Mouse (Mus musculus): ENCODE measurements around the gene Mindy4. TPM values are rescaled to one million over a fixed set of nuclear protein-coding genes. Genes with fewer than 3 reads are reported as not detected.

Mindy4 gene
- total RNA-seq, 1 experiment: 3.0 TPM

- DNase-seq (ENCODE audit: low read depth, low spot score): no peak
- Histone ChIP-seq H3K4me3 (ENCODE audit: insufficient read depth in 1 of 2, low read depth in 1 of 2, low read length in 2 of 2, poor library complexity in 1 of 2, severe bottlenecking in 1 of 2) (no peak overlapping the region), H3K27ac (ENCODE audit: insufficient read depth, low read depth, low read length, poor library complexity, severe bottlenecking) (no peak overlapping the region), H3K9ac (ENCODE audit: insufficient read depth, low read depth, low read length, poor library complexity, severe bottlenecking) (no peak overlapping the region), H3K36me3 (ENCODE audit: control insufficient read depth, insufficient read depth, low read length, poor library complexity, severe bottlenecking) (no peaks in the 10 kb centered on the region), H3K4me1 (ENCODE audit: control insufficient read depth in 2 of 2, insufficient read depth in 2 of 2, low read length in 2 of 2, poor library complexity in 1 of 2) (no peaks in the 10 kb centered on the region), H3K9me3 (ENCODE audit: control insufficient read depth, insufficient read depth, low read depth, low read length) (no peaks in the 10 kb centered on the region)
- in situ Hi-C loops (cut with MboI; ENCODE audit: low sequenced_read_pairs in 2 of 2, unreplicated experiment in 2 of 2): no loop called here
- TF ChIP-seq CHD2 (IDR thresholded peaks at IDR 0.05; ENCODE audit: low read depth, low read length) (no peak), ZC3H11A (IDR thresholded peaks at IDR 0.05; ENCODE audit: borderline replicate concordance, low read depth, low read length) (no peak), MAFK (IDR thresholded peaks at IDR 0.05; ENCODE audit: insufficient read depth, low read depth, low read length) (no peak), ZNF384 (IDR thresholded peaks at IDR 0.05; ENCODE audit: low read depth, low read length) (no peak), HCFC1 (IDR thresholded peaks at IDR 0.05; ENCODE audit: borderline replicate concordance, insufficient read depth, low read length) (no peak)
Observed at GRCm38 (mm10) chr6:55275000-55275399, 71.8 kb downstream of the Mindy4 start.

GRCm38 (mm10) chr6:55275786-55276185, 72.6 kb downstream of the Mindy4 start:
- H3K9ac ChIP-seq (ENCODE audit: insufficient read depth, low read depth, low read length, poor library complexity, severe bottlenecking): no peak overlapping the region
- H3K4me1 ChIP-seq (ENCODE audit: control insufficient read depth in 2 of 2, insufficient read depth in 2 of 2, low read length in 2 of 2, poor library complexity in 1 of 2): no peaks in the 10 kb centered on the region
- in situ Hi-C loops (cut with MboI; ENCODE audit: low sequenced_read_pairs in 2 of 2, unreplicated experiment in 2 of 2): no loop called here
- no peak overlapping the region for H3K27ac ChIP-seq (ENCODE audit: insufficient read depth, low read depth, low read length, poor library complexity, severe bottlenecking)
- no peak for DNase-seq (ENCODE audit: low read depth, low spot score)
- no peaks in the 10 kb centered on the region for H3K9me3 ChIP-seq (ENCODE audit: control insufficient read depth, insufficient read depth, low read depth, low read length)
- no peak for TF ChIP-seq HCFC1 (IDR thresholded peaks at IDR 0.05; ENCODE audit: borderline replicate concordance, insufficient read depth, low read length)
- TF ChIP-seq CHD2 (IDR thresholded peaks at IDR 0.05; ENCODE audit: low read depth, low read length): no peak
- no peak for TF ChIP-seq ZC3H11A (IDR thresholded peaks at IDR 0.05; ENCODE audit: borderline replicate concordance, low read depth, low read length)
- TF ChIP-seq MAFK (IDR thresholded peaks at IDR 0.05; ENCODE audit: insufficient read depth, low read depth, low read length): no peak
- TF ChIP-seq ZNF384 (IDR thresholded peaks at IDR 0.05; ENCODE audit: low read depth, low read length): no peak
- H3K36me3 ChIP-seq (ENCODE audit: control insufficient read depth, insufficient read depth, low read length, poor library complexity, severe bottlenecking): no peaks in the 10 kb centered on the region
- no peak overlapping the region for H3K4me3 ChIP-seq (ENCODE audit: insufficient read depth in 1 of 2, low read depth in 1 of 2, low read length in 2 of 2, poor library complexity in 1 of 2, severe bottlenecking in 1 of 2)

GRCm38 (mm10) chr6:55276692-55277282, 73.6 kb downstream of the Mindy4 start:
- H3K4me3 ChIP-seq (ENCODE audit: insufficient read depth in 1 of 2, low read depth in 1 of 2, low read length in 2 of 2, poor library complexity in 1 of 2, severe bottlenecking in 1 of 2): no peak overlapping the region
- no peak for TF ChIP-seq ZNF384 (IDR thresholded peaks at IDR 0.05; ENCODE audit: low read depth, low read length)
- no peak for TF ChIP-seq CHD2 (IDR thresholded peaks at IDR 0.05; ENCODE audit: low read depth, low read length)
- TF ChIP-seq ZC3H11A (IDR thresholded peaks at IDR 0.05; ENCODE audit: borderline replicate concordance, low read depth, low read length): no peak
- no peaks in the 10 kb centered on the region for H3K4me1 ChIP-seq (ENCODE audit: control insufficient read depth in 2 of 2, insufficient read depth in 2 of 2, low read length in 2 of 2, poor library complexity in 1 of 2)
- no peaks in the 10 kb centered on the region for H3K36me3 ChIP-seq (ENCODE audit: control insufficient read depth, insufficient read depth, low read length, poor library complexity, severe bottlenecking)
- DNase-seq (ENCODE audit: low read depth, low spot score): no peak
- H3K27ac ChIP-seq (ENCODE audit: insufficient read depth, low read depth, low read length, poor library complexity, severe bottlenecking): no peak overlapping the region
- H3K9me3 ChIP-seq (ENCODE audit: control insufficient read depth, insufficient read depth, low read depth, low read length): no peaks in the 10 kb centered on the region
- no peak overlapping the region for H3K9ac ChIP-seq (ENCODE audit: insufficient read depth, low read depth, low read length, poor library complexity, severe bottlenecking)
- in situ Hi-C loops (cut with MboI; ENCODE audit: low sequenced_read_pairs in 2 of 2, unreplicated experiment in 2 of 2): no loop called here

- Histone ChIP-seq H3K4me1 (ENCODE audit: control insufficient read depth in 2 of 2, insufficient read depth in 2 of 2, low read length in 2 of 2, poor library complexity in 1 of 2) (no peaks in the 10 kb centered on the region), H3K36me3 (ENCODE audit: control insufficient read depth, insufficient read depth, low read length, poor library complexity, severe bottlenecking) (no peaks in the 10 kb centered on the region), H3K9me3 (ENCODE audit: control insufficient read depth, insufficient read depth, low read depth, low read length) (no peaks in the 10 kb centered on the region), H3K27ac (ENCODE audit: insufficient read depth, low read depth, low read length, poor library complexity, severe bottlenecking) (no peak overlapping the region), H3K9ac (ENCODE audit: insufficient read depth, low read depth, low read length, poor library complexity, severe bottlenecking) (no peak overlapping the region), H3K4me3 (ENCODE audit: insufficient read depth in 1 of 2, low read depth in 1 of 2, low read length in 2 of 2, poor library complexity in 1 of 2, severe bottlenecking in 1 of 2) (no peak overlapping the region)
- in situ Hi-C loops (cut with MboI; ENCODE audit: low sequenced_read_pairs in 2 of 2, unreplicated experiment in 2 of 2): no loop called here
- TF ChIP-seq ZNF384 (IDR thresholded peaks at IDR 0.05; ENCODE audit: low read depth, low read length) (no peak), MAFK (IDR thresholded peaks at IDR 0.05; ENCODE audit: insufficient read depth, low read depth, low read length) (no peak), ZC3H11A (IDR thresholded peaks at IDR 0.05; ENCODE audit: borderline replicate concordance, low read depth, low read length) (no peak), HCFC1 (IDR thresholded peaks at IDR 0.05; ENCODE audit: borderline replicate concordance, insufficient read depth, low read length) (no peak), CHD2 (IDR thresholded peaks at IDR 0.05; ENCODE audit: low read depth, low read length) (no peak)
- DNase-seq (ENCODE audit: low read depth, low spot score): no peak
Observed at GRCm38 (mm10) chr6:55278086-55278485, 74.9 kb downstream of the Mindy4 start.

- TF ChIP-seq ZC3H11A (IDR thresholded peaks at IDR 0.05; ENCODE audit: borderline replicate concordance, low read depth, low read length) (no peak), CHD2 (IDR thresholded peaks at IDR 0.05; ENCODE audit: low read depth, low read length) (no peak), ZNF384 (IDR thresholded peaks at IDR 0.05; ENCODE audit: low read depth, low read length) (no peak), HCFC1 (IDR thresholded peaks at IDR 0.05; ENCODE audit: borderline replicate concordance, insufficient read depth, low read length) (no peak), MAFK (IDR thresholded peaks at IDR 0.05; ENCODE audit: insufficient read depth, low read depth, low read length) (no peak)
- H3K9ac ChIP-seq (ENCODE audit: insufficient read depth, low read depth, low read length, poor library complexity, severe bottlenecking): no peak overlapping the region
- H3K36me3 ChIP-seq (ENCODE audit: control insufficient read depth, insufficient read depth, low read length, poor library complexity, severe bottlenecking): no peaks in the 10 kb centered on the region
- in situ Hi-C loops (cut with MboI; ENCODE audit: low sequenced_read_pairs in 2 of 2, unreplicated experiment in 2 of 2): no loop called here
- H3K9me3 ChIP-seq (ENCODE audit: control insufficient read depth, insufficient read depth, low read depth, low read length): no peaks in the 10 kb centered on the region
- no peak overlapping the region for H3K27ac ChIP-seq (ENCODE audit: insufficient read depth, low read depth, low read length, poor library complexity, severe bottlenecking)
- H3K4me3 ChIP-seq (ENCODE audit: insufficient read depth in 1 of 2, low read depth in 1 of 2, low read length in 2 of 2, poor library complexity in 1 of 2, severe bottlenecking in 1 of 2): no peak overlapping the region
- DNase-seq (ENCODE audit: low read depth, low spot score): no peak
- H3K4me1 ChIP-seq (ENCODE audit: control insufficient read depth in 2 of 2, insufficient read depth in 2 of 2, low read length in 2 of 2, poor library complexity in 1 of 2): no peaks in the 10 kb centered on the region
Observed at GRCm38 (mm10) chr6:55278520-55278919, 75.3 kb downstream of the Mindy4 start.
